Mouse (Mus musculus) C2C12 (cell line): ENCODE results near the gene Mcoln2.

Source experiments
- CTCF ChIP-seq: IDR thresholded peaks from one replicate; pipeline ENCODE4 v1.5.1; 2011; ENCODE audit not compliant: control insufficient read depth, insufficient read depth, insufficient read length
- FOSL1 ChIP-seq: IDR thresholded peaks from one replicate; pipeline ENCODE4 v1.8.0; 2011; ENCODE audit warnings: mild to moderate bottlenecking, low read length; ENCODE audit not compliant: poor library complexity, insufficient read depth, severe bottlenecking
- MAX ChIP-seq: IDR thresholded peaks from one replicate; pipeline ENCODE4 v1.6.1; 2011; ENCODE audit warnings: mild to moderate bottlenecking, control low read depth
- MYOD1 ChIP-seq: IDR thresholded peaks from one replicate; pipeline ENCODE4 v1.6.1; 2011; ENCODE audit warnings: low read depth; ENCODE audit not compliant: control insufficient read depth, insufficient read length
- MYOG ChIP-seq: IDR thresholded peaks from one replicate; pipeline ENCODE4 v1.6.1; 2011; ENCODE audit not compliant: control insufficient read depth, insufficient read length; ENCODE audit errors: extremely low read depth

DNA sequence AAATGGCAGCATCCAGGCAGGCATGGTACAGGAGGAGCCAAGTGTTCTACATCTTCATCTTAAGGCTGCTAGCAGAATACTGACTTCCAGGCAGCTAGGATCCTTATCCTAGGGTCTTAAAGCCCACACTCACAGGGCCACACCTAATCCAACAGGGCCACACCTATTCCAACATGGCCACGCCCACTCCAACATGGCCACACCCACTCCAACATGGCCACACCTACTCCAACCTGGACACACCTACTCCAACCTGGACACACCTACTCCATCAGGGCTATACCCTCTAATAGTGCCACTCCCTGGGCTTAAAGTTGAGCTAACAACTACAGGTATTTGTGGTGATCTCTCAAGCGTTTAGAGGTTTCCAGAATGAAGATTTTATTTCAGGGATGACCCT lies 30.7 kb downstream of the Mcoln2 start:
- TF ChIP-seq CTCF (no peak), MAX (no peak), FOSL1 (no peak), MYOG (no peak), MYOD1 (no peak)
